Mouse (Mus musculus): ENCODE results near the gene Gm14226.

GRCm38 (mm10) chr2:155045075-155045474 lies 27.0 kb downstream of the Gm14226 start:
- no peak for TF ChIP-seq CTCF (IDR thresholded peaks at IDR 0.05; ENCODE audit: insufficient read depth, low read depth, low read length)
- no peak for TF ChIP-seq POLR2A (IDR thresholded peaks at IDR 0.05; ENCODE audit: insufficient read depth, low read depth, low read length)
